Mouse (Mus musculus): ENCODE results near the gene Prrxl1. TPM values are rescaled to one million over a fixed set of nuclear protein-coding genes. Genes with fewer than 3 reads are reported as not detected.

Prrxl1 gene
- polyA plus RNA-seq, 1 experiment from 2014 or later, result 5.8 TPM

- ATAC-seq (ENCODE audit: low read depth) (peak; percentile 30), DNase-seq (ENCODE audit: low spot score) (peak; percentile 35)
- 26% methylated on average over 3 of the region's 3 CpGs for WGBS
These were observed 10.2 kb downstream of the Prrxl1 start for GRCm38 (mm10) chr14:32609392-32609791.

GRCm38 (mm10) chr14:32617253-32617652, 18.0 kb downstream of the Prrxl1 start:
- Histone ChIP-seq H3K9me3 (ENCODE audit: control insufficient read depth, low read length) (no peaks in the 10 kb centered on the region), H3K4me2 (ENCODE audit: low read depth, low read length) (no peak overlapping the region), H3K4me1 (ENCODE audit: control insufficient read depth, insufficient read depth, low read length) (no peaks in the 10 kb centered on the region), H3K27ac (replicated peaks; ENCODE audit: low read depth, low read length) (no peak overlapping the region), H3K9ac (ENCODE audit: low read depth, low read length) (no peak overlapping the region), H3K36me3 (ENCODE audit: control insufficient read depth, insufficient read depth, low read length) (no peaks in the 10 kb centered on the region), H3K27me3 (replicated peaks; ENCODE audit: control insufficient read depth, insufficient read depth, low read length) (no peaks in the 10 kb centered on the region), H3K4me3 (ENCODE audit: low read depth, low read length) (no peak overlapping the region)
- DNase-seq (ENCODE audit: low spot score), result no peak
- 89% methylated on average over 5 of the region's 5 CpGs for WGBS
- ATAC-seq (ENCODE audit: low read depth), result no peak

More at GRCm38 (mm10) chr14:32609392-32609791, 10.2 kb downstream of the Prrxl1 start:
- Histone ChIP-seq H3K27me3 (replicated peaks; ENCODE audit: control insufficient read depth, insufficient read depth, low read length) (peaks cover 10% of the 10 kb centered on the region), H3K27ac (replicated peaks; ENCODE audit: low read depth, low read length) (no peak overlapping the region), H3K4me3 (ENCODE audit: low read depth, low read length) (no peak overlapping the region), H3K9ac (ENCODE audit: low read depth, low read length) (no peak overlapping the region), H3K36me3 (ENCODE audit: control insufficient read depth, insufficient read depth, low read length) (no peaks in the 10 kb centered on the region), H3K4me1 (ENCODE audit: control insufficient read depth, insufficient read depth, low read length) (no peaks in the 10 kb centered on the region), H3K9me3 (ENCODE audit: control insufficient read depth, low read length) (no peaks in the 10 kb centered on the region), H3K4me2 (ENCODE audit: low read depth, low read length) (no peak overlapping the region)

DNA sequence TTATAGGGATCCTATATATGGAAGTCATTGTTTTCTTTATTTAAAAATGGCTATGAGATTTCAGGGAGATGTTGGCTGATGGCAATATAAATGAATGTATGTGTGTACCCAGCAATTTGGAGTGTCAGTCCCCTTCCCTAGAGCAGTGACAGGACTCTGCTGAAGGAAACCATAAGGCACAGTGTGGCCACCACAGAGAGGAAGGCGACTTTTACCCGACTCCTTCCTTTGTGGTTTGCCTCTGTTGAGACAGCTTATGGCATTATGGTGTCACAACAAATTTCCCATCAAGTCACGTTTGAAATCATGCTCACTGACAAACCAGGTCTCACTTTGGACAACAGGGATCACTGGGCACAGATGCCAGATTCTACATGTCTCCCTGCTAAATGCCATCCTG, 25.0 kb downstream of the Prrxl1 start:
- 82% methylated on average over 3 of the region's 3 CpGs for WGBS
- no peak for ATAC-seq (ENCODE audit: low read depth)

DNA sequence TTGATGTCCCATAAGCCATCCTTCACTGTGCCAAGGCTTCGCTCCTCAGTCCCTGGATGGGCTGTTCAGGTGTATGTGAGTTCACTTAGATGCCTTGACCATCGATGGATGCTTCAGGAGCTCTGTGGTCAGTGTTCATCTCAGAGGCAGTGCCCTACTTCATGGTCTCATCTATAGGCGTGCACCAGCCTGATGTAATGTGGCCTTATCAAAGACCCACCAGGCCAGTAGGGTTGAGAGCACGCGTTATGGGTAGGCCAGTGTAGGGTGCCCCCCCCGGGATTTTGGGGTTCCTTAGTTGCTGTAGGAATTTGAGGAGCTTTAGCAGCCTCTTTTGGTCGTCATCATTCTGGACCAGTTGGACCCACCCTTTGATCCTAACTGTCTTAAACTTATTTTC, 25.6 kb downstream of the Prrxl1 start:
- Histone ChIP-seq H3K4me3 (ENCODE audit: low read depth, low read length) (no peak overlapping the region), H3K9ac (ENCODE audit: low read depth, low read length) (no peak overlapping the region), H3K36me3 (ENCODE audit: control insufficient read depth, insufficient read depth, low read length) (no peaks in the 10 kb centered on the region), H3K4me1 (ENCODE audit: control insufficient read depth, insufficient read depth, low read length) (no peaks in the 10 kb centered on the region), H3K27me3 (replicated peaks; ENCODE audit: control insufficient read depth, insufficient read depth, low read length) (no peaks in the 10 kb centered on the region), H3K4me2 (ENCODE audit: low read depth, low read length) (no peak overlapping the region), H3K27ac (replicated peaks; ENCODE audit: low read depth, low read length) (no peak overlapping the region), H3K9me3 (ENCODE audit: control insufficient read depth, low read length) (no peaks in the 10 kb centered on the region)
- 91% methylated on average over 7 of the region's 7 CpGs for WGBS
- ATAC-seq (ENCODE audit: low read depth) (no peak), DNase-seq (ENCODE audit: low spot score) (no peak)

More for the DNA sequence above, 25.0 kb downstream of the Prrxl1 start:
- DNase-seq (ENCODE audit: low spot score), result no peak
- Histone ChIP-seq H3K36me3 (ENCODE audit: control insufficient read depth, insufficient read depth, low read length) (no peaks in the 10 kb centered on the region), H3K4me2 (ENCODE audit: low read depth, low read length) (no peak overlapping the region), H3K4me1 (ENCODE audit: control insufficient read depth, insufficient read depth, low read length) (no peaks in the 10 kb centered on the region), H3K9me3 (ENCODE audit: control insufficient read depth, low read length) (no peaks in the 10 kb centered on the region), H3K9ac (ENCODE audit: low read depth, low read length) (no peak overlapping the region), H3K4me3 (ENCODE audit: low read depth, low read length) (no peak overlapping the region), H3K27ac (replicated peaks; ENCODE audit: low read depth, low read length) (no peak overlapping the region), H3K27me3 (replicated peaks; ENCODE audit: control insufficient read depth, insufficient read depth, low read length) (no peaks in the 10 kb centered on the region)

- no peak for ATAC-seq (ENCODE audit: low read depth)
- H3K4me2 ChIP-seq (ENCODE audit: low read depth, low read length), result no peak overlapping the region
- H3K9me3 ChIP-seq (ENCODE audit: control insufficient read depth, low read length), result no peaks in the 10 kb centered on the region
- WGBS, result 47% methylated on average over 1 of the region's 2 CpGs
- no peaks in the 10 kb centered on the region for H3K27me3 ChIP-seq (replicated peaks; ENCODE audit: control insufficient read depth, insufficient read depth, low read length)
- no peaks in the 10 kb centered on the region for H3K36me3 ChIP-seq (ENCODE audit: control insufficient read depth, insufficient read depth, low read length)
- no peak overlapping the region for H3K27ac ChIP-seq (replicated peaks; ENCODE audit: low read depth, low read length)
- no peak for DNase-seq (ENCODE audit: low spot score)
- H3K4me3 ChIP-seq (ENCODE audit: low read depth, low read length), result no peak overlapping the region
- no peaks in the 10 kb centered on the region for H3K4me1 ChIP-seq (ENCODE audit: control insufficient read depth, insufficient read depth, low read length)
- no peak overlapping the region for H3K9ac ChIP-seq (ENCODE audit: low read depth, low read length)
These were observed 28.1 kb downstream of the Prrxl1 start for GRCm38 (mm10) chr14:32627271-32627670.

GRCm38 (mm10) chr14:32628584-32628983, 29.4 kb downstream of the Prrxl1 start:
- DNase-seq (ENCODE audit: low spot score) (no peak), ATAC-seq (ENCODE audit: low read depth) (no peak)
- Histone ChIP-seq H3K4me3 (ENCODE audit: low read depth, low read length) (no peak overlapping the region), H3K27me3 (replicated peaks; ENCODE audit: control insufficient read depth, insufficient read depth, low read length) (no peaks in the 10 kb centered on the region), H3K36me3 (ENCODE audit: control insufficient read depth, insufficient read depth, low read length) (no peaks in the 10 kb centered on the region), H3K9ac (ENCODE audit: low read depth, low read length) (no peak overlapping the region), H3K4me1 (ENCODE audit: control insufficient read depth, insufficient read depth, low read length) (no peaks in the 10 kb centered on the region), H3K9me3 (ENCODE audit: control insufficient read depth, low read length) (no peaks in the 10 kb centered on the region), H3K27ac (replicated peaks; ENCODE audit: low read depth, low read length) (no peak overlapping the region), H3K4me2 (ENCODE audit: low read depth, low read length) (no peak overlapping the region)
- WGBS, result 40% methylated on average over 10 of the region's 10 CpGs

DNA sequence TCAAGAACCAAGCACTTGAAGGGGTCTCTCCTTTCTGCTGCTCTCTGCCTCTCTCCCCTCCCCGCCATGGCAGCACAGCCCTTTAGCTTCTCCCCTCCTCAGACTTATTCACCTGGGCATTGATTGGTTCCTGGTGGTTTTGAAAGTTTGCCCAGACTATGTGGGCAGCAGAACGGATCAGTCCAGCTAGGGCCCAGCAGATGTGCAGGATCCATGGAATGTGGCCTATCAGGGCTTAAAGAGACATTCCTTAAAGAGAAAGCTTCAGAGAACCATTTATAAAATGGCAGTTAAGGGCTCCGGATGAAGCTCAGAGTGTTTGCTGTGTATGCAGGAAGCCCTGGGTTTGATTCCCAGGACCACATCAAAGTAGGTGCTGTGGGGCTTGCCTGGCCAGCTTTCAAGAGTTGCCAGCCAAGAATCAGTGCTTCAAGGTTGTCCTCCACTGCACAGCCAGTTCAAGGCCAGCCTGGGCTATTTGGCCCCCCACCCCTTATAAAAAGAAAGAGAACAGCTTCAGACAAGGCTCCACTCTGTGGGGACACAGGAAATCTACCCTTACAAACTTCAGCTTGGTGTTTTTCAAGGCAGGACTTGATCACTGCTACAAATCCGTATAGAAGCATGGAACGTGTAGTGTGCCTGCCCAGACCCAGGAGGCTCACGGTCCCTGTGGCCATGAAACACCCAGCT, 33.8 kb downstream of the Prrxl1 start:
- Histone ChIP-seq H3K9ac (ENCODE audit: low read depth, low read length) (no peak overlapping the region), H3K27ac (replicated peaks; ENCODE audit: low read depth, low read length) (no peak overlapping the region), H3K4me3 (ENCODE audit: low read depth, low read length) (no peak overlapping the region), H3K9me3 (ENCODE audit: control insufficient read depth, low read length) (no peaks in the 10 kb centered on the region), H3K36me3 (ENCODE audit: control insufficient read depth, insufficient read depth, low read length) (no peaks in the 10 kb centered on the region), H3K4me1 (ENCODE audit: control insufficient read depth, insufficient read depth, low read length) (no peaks in the 10 kb centered on the region), H3K27me3 (replicated peaks; ENCODE audit: control insufficient read depth, insufficient read depth, low read length) (no peaks in the 10 kb centered on the region), H3K4me2 (ENCODE audit: low read depth, low read length) (no peak overlapping the region)
- no peak for DNase-seq (ENCODE audit: low spot score)
- WGBS, result 70% methylated on average over 5 of the region's 6 CpGs
- no peak for ATAC-seq (ENCODE audit: low read depth)

DNA sequence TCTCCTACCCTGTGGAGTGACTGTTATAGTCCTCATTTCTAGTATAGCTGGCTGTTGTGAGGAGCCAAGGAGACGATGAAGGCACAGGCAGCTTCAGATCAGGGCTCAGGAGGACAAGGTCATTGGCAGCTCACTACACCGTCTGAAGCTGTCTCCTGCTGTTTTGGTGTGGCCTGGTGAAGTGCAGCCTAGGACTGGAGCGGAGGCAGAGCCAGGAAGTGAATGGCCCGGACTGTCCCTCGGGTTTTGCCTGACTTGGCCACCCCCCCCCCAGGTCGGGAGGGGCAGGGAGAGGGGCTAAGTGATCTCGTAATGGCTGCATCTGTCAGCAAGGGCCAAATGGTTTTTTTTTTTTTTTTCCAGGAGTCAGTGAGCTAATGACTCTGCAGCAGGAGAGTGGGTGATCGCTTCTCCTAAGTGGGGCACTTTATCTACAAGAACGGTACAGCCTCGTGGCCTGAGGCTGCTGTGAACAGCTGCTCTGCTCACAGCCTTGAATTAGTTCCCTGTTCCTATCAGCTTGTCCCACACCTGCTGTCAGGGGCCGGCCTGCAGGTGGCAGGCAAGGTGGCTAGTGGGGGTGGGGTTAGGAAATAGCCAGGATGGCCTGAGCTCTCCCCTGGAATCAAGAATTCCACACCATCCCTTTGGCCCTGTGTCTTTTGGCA, 34.9 kb downstream of the Prrxl1 start:
- 22% methylated on average over 11 of the region's 11 CpGs for WGBS
- no peaks in the 10 kb centered on the region for H3K36me3 ChIP-seq (ENCODE audit: control insufficient read depth, insufficient read depth, low read length)
- peak; percentile 44 for DNase-seq (ENCODE audit: low spot score)

GRCm38 (mm10) chr14:32638485-32638884, 39.3 kb downstream of the Prrxl1 start:
- Histone ChIP-seq H3K4me3 (ENCODE audit: low read depth, low read length) (no peak overlapping the region), H3K9me3 (ENCODE audit: control insufficient read depth, low read length) (no peaks in the 10 kb centered on the region), H3K4me2 (ENCODE audit: low read depth, low read length) (no peak overlapping the region), H3K9ac (ENCODE audit: low read depth, low read length) (no peak overlapping the region), H3K4me1 (ENCODE audit: control insufficient read depth, insufficient read depth, low read length) (no peaks in the 10 kb centered on the region), H3K36me3 (ENCODE audit: control insufficient read depth, insufficient read depth, low read length) (no peaks in the 10 kb centered on the region), H3K27ac (replicated peaks; ENCODE audit: low read depth, low read length) (no peak overlapping the region), H3K27me3 (replicated peaks; ENCODE audit: control insufficient read depth, insufficient read depth, low read length) (no peaks in the 10 kb centered on the region)
- ATAC-seq (ENCODE audit: low read depth), result no peak
- 89% methylated on average over 2 of the region's 2 CpGs for WGBS
- no peak for DNase-seq (ENCODE audit: low spot score)

More for the DNA sequence above, 34.9 kb downstream of the Prrxl1 start:
- H3K9ac ChIP-seq (ENCODE audit: low read depth, low read length), result no peak overlapping the region
- ATAC-seq (ENCODE audit: low read depth), result peak; percentile 41; the same call in 1 of the 2 replicates
- H3K4me2 ChIP-seq (ENCODE audit: low read depth, low read length), result no peak overlapping the region
- H3K27ac ChIP-seq (replicated peaks; ENCODE audit: low read depth, low read length), result no peak overlapping the region
- H3K27me3 ChIP-seq (replicated peaks; ENCODE audit: control insufficient read depth, insufficient read depth, low read length), result no peaks in the 10 kb centered on the region
- no peaks in the 10 kb centered on the region for H3K4me1 ChIP-seq (ENCODE audit: control insufficient read depth, insufficient read depth, low read length)
- no peak overlapping the region for H3K4me3 ChIP-seq (ENCODE audit: low read depth, low read length)
- H3K9me3 ChIP-seq (ENCODE audit: control insufficient read depth, low read length), result no peaks in the 10 kb centered on the region
